Mouse (Mus musculus) splenic B cell, adult 2 months (primary cell): ENCODE measurements around the gene Astn2.

Experiments used
- DNase-seq: peaks from one replicate; pipeline ENCODE4 v3.0.0-alpha.2; 2011; ENCODE audit warnings: low read depth, low spot score
- H3K27me3 ChIP-seq: 2 replicates; pipeline ENCODE4 v1.6.1; 2012; ENCODE audit warnings: mild to moderate bottlenecking, low read length, moderate library complexity, mixed read lengths; ENCODE audit not compliant: control insufficient read depth, poor library complexity, insufficient read depth, severe bottlenecking
- H3K36me3 ChIP-seq: 2 replicates; pipeline ENCODE4 v1.6.1; 2012; ENCODE audit warnings: mild to moderate bottlenecking, low read length, moderate library complexity, mixed read lengths; ENCODE audit not compliant: control insufficient read depth, poor library complexity, insufficient read depth, severe bottlenecking

Astn2 gene

DNA sequence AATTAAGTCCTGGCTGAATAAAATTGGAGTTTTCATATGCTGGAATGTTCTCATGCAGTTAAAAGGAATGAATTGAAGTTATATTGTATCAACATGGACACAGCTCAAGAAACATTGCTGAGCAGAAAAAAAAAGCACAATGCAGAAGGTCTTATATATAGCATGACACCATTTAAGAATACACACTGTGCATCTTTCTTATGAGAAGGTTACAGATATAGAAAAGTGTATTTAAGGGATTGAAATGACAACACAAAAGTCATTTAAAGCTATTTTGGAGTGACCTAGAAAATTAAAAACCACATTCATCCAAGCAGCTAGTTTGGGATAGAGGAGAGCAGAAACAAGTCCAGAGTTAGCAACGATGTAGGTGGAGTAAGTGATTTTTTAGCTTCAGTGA lies 571.4 kb downstream of the Astn2 start:
- no peak for DNase-seq
- Histone ChIP-seq H3K36me3 (no peaks in the 10 kb centered on the region), H3K27me3 (no peaks in the 10 kb centered on the region)

DNA sequence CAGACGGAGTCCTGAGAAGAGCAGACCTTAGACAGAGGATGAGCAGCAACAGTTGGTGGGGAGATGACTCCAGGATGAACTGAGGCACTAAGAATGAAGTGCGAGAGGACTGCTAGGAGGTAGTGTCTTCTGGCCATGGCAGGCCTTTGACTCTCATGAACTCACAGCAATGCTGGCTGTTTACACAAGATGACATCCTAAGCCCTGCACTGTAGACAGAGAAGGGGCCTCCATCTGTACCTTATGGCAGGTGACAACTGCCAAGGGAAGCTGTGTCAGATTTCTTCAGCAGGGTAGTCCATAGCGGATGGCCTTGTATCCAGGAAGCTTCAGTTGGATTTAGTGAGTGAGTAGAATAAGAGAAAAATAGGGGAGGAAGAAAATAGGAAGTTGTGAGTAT lies 572.5 kb downstream of the Astn2 start:
- Histone ChIP-seq H3K36me3 (no peaks in the 10 kb centered on the region), H3K27me3 (no peaks in the 10 kb centered on the region)
- no peak for DNase-seq

DNA sequence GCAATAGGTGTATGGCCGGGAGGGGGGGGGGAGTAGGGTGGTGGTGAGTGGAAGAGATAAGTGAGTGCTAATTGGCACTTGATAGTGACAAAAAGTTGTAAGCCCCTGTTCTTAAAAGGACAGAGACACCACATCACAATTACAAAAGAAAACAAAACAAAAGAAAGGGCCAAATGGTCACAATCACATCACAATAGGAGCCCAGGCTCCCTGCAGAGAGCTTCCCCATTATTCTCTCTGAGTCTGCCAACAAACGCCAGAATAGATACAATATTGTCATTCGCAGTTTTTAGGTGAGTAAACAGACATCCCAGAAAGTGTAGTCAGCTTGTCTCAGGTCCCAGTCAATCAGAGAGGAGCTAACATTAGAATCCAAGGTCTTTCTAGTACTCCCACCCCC lies 573.9 kb downstream of the Astn2 start:
- H3K36me3 ChIP-seq = no peaks in the 10 kb centered on the region
- no peaks in the 10 kb centered on the region for H3K27me3 ChIP-seq
- no peak for DNase-seq

DNA sequence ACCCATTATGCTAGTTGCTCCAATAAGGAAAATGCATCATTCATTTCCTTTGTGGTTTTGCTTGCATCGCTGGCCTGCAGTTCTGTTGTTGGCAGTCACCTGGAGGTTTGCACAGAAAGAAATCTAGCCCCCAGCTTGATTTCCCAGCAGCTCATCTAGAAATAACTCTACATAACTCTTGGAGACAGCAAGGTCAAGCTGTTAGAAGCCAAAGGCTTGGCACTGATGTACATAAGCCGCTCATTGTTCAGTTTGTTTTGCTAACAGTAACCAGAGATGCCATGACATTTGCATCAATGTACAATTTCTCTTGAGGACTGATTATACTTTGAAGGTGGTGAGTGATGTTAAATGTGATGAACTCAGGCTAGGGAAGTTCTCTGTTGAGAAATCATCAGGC lies 583.3 kb downstream of the Astn2 start:
- DNase-seq = no peak
- Histone ChIP-seq H3K36me3 (no peaks in the 10 kb centered on the region), H3K27me3 (no peaks in the 10 kb centered on the region)

DNA sequence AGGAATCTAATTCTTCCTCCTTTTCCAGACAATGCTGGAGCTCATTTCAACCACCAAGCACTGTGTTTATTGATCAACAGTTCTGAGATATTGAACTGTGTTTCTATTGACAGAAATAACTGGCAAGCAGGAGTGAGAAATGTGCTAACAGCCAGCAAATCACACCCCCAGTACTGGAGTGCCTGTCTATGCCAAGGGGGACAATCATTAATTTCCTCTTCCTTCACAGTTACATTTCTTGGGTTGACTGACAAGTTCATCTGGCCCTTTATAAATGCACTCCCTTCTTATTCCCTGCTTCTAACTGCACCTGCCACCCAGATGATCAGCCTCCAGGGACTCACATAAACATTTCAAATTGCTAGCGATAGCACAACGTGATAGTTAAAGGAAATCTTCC lies 584.2 kb downstream of the Astn2 start:
- no peak for DNase-seq

DNA sequence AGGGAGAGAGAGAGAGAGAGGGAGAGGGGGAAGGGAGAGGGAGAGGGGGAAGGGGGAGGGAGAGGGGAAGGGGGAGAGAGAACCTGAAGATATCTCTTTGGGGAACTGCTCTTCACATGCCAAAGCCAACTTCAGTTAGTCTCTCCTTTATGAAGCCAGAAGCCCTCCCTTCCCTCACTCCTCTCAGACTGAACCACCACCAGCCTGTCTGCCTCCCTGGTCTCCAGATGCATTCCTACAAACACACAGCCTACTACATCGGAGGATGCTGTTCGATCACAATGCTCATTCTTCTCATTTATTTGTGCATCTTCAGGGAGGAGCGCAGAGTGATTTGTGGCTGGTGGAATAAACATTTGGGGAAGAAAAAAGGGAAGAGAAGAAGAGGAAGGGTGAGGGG lies 584.6 kb downstream of the Astn2 start:
- Histone ChIP-seq H3K27me3 (no peaks in the 10 kb centered on the region), H3K36me3 (no peaks in the 10 kb centered on the region)
- no peak for DNase-seq

More for the DNA sequence above, 584.2 kb downstream of the Astn2 start:
- Histone ChIP-seq H3K27me3 (no peaks in the 10 kb centered on the region), H3K36me3 (no peaks in the 10 kb centered on the region)

DNA sequence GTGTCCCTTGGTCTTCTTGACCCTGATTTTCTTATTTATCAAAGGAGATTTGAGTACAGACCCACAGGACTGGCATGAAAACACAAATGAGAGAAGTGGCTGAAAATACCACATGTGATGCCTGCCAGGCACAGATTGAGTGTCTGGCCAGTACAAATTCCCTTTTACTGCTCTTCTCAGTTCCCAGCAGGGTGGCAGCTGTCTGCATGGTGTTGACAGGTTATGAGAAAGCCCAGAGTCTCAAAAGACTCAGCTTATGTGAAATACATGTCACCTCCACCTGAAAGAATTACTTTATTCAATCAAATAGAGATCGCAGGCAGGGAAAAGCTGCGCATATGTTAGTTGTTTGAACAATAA lies 590.3 kb downstream of the Astn2 start:
- DNase-seq = no peak
- Histone ChIP-seq H3K27me3 (no peaks in the 10 kb centered on the region), H3K36me3 (no peaks in the 10 kb centered on the region)

DNA sequence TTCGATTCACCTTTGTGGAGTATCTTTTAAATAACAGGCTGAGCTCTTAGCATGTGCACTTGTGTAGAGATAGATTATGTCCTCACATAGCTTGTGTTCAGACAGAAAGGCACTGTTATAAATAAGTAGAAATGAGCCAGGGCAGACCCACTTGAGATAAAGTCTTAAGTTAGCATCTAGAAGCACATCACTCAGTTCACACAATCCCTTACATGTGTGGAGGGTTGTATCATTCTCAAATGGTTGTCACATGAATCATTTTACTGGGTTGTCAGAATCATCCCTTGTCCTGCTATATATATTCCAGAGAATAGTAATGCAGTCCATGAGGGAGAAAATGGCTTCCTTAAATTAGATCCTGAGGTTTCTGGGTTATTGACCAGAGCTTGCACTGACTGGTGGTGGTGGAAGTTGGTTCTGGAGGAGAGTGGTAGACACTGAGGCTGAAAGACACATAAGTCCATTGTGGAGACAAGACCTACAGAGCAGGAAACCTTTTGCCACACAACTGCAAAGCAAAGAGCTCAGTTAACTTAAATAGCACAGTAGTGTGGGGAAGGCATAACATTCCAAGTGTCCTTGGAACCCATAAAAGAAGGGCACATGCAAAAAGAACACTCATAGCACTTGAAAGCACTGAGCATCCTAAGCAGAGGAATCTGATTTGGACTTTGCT lies 590.8 kb downstream of the Astn2 start:
- Histone ChIP-seq H3K36me3 (no peaks in the 10 kb centered on the region), H3K27me3 (no peaks in the 10 kb centered on the region)
- no peak for DNase-seq

DNA sequence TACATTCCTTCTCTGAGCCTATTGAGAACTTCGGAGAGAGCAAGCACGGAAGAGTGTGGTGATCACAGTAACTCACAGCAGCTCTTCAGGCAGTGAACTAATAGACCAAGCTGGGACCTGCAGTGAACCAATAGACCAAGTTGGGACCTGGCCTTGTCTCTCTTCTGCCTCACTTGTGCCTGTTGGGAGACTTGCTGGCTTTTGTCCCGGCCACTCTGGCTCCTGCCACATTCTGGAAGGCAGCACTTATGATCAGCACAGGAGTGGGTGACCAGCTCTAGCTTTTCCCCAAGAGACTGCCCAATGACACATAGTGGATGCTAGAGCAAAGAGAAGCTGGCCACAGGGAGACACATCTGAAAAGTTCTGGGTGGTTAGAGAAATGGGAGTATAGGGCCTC lies 597.1 kb downstream of the Astn2 start:
- Histone ChIP-seq H3K36me3 (no peaks in the 10 kb centered on the region), H3K27me3 (no peaks in the 10 kb centered on the region)
- no peak for DNase-seq

DNA sequence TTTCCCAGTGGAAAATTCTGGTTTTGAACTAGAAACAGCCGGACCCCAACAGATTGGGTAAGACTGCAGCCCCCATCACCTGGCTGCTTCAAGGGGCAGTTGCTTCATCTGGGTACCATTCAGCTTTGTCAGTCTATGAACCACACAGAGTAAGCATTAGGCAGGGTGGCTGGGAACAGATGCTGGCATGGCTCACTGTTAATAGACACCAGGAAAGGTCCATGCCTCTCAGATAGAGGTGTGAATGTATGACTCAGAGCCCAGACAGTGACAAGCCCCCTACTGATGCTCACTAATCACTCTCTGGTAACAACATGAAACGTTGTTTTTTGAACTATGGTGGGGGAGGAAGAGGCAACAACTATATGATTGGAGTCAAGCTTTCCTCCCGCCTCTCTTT lies 603.2 kb downstream of the Astn2 start:
- Histone ChIP-seq H3K36me3 (no peaks in the 10 kb centered on the region), H3K27me3 (no peaks in the 10 kb centered on the region)
- no peak for DNase-seq

DNA sequence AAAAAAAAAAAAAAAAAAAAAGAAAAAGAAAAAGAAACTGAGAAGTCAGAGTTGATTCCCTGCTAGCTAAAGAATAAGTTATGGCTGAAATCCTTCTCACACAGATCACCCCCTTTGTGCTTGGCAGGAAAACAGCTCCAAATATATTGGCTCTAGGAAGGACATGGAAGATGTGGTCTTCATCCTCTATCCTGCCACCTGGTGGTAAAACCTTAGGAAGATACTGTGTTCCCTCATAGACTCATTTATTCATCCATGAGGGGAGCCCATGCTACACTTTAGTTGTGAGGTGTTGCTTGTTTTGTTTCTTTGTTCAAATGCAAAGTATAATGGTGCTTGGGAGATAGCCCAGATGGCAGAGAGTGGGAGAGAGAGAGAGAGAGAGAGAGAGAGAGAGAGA lies 613.4 kb downstream of the Astn2 start:
- no peaks in the 10 kb centered on the region for H3K36me3 ChIP-seq
- DNase-seq = no peak
- no peaks in the 10 kb centered on the region for H3K27me3 ChIP-seq

DNA sequence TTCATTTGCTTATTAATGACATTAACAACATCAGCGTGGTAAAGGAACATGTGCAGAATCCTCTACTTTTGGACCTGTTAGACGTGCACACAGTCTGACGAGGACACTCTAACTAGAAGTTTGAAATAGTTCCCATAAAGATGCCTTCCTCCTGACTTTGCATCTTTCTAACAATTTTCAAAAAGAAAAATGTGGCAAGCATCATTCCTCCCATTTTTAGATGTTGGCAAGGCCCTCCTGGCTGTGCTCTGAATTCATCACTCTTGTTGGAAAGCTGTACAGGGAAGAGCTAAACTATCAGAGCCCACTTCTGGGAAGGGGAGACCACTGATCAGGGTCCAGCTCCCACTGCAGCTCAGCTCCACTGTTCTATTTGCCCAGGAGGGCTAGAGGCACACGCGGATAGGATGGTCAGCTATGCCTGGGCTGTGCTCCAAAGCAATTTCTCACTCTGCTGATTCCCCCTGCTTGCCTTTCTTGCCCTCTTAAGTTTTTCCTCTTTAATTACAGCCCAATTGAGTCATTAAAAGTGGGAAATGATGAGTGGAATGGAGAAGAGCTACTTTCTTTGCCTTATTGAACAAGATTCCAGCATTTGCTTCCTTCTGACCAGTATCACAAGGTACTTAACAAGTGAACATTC lies 630.9 kb downstream of the Astn2 start:
- Histone ChIP-seq H3K27me3 (no peaks in the 10 kb centered on the region), H3K36me3 (no peaks in the 10 kb centered on the region)
- DNase-seq = no peak

DNA sequence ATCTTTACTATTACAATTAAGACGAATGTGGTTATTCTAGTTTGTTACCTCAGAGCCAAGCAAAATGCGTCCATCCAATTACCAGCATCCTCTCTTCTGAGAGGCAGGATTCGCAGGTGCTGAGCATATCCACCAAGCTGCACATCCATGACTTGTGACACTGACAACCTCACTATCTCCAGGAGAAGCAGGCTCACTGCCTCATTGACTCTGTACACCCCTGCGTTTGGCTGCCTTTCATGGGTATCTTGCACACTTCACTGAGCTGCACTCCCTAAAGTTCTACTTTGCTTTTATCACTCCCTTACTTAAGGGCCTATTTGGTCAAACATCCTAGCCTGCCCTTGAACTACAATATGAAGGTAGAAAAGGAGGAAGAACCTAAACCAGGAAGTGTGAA lies 633.5 kb downstream of the Astn2 start:
- Histone ChIP-seq H3K36me3 (no peaks in the 10 kb centered on the region), H3K27me3 (no peaks in the 10 kb centered on the region)
- DNase-seq = no peak

DNA sequence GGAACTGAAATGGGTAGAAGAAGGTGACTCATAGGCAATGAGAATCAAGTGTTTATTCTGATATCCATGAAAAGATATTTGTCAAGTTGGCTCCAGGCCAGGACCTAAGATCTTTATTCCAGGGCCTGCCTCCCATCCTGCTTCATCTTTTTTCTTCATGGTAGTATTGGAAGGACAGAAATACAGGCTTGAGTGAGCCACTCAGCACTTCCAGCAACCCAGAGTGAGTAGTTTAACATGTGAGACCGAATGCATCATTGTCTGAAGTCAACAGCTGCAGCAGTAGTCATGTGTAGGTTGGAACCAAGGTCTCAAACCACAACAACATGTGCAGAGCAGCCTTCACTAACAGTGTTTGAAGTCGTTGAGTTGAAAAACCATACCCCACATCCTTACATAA lies 636.5 kb downstream of the Astn2 start:
- Histone ChIP-seq H3K27me3 (no peaks in the 10 kb centered on the region), H3K36me3 (no peaks in the 10 kb centered on the region)
- DNase-seq = no peak

DNA sequence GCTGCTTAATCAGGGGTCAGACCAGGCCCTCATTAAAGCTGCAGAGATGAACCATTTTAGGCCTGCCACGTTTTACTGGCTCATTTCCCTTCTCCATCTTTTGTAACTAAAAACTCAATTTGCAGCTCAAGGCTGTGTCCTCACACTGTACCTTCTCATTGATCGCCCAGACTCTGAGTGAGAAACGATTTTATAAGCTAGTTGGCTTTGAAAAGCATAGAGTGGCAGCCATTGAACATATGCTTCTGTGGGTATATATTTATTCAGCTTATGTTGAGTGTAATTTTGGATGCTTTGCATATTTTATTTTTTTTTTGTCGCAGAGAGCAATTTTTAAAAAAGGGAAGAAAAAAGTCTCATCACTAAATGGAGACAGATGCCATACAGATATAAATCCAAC lies 637.0 kb downstream of the Astn2 start:
- no peak for DNase-seq
- Histone ChIP-seq H3K36me3 (no peaks in the 10 kb centered on the region), H3K27me3 (no peaks in the 10 kb centered on the region)

DNA sequence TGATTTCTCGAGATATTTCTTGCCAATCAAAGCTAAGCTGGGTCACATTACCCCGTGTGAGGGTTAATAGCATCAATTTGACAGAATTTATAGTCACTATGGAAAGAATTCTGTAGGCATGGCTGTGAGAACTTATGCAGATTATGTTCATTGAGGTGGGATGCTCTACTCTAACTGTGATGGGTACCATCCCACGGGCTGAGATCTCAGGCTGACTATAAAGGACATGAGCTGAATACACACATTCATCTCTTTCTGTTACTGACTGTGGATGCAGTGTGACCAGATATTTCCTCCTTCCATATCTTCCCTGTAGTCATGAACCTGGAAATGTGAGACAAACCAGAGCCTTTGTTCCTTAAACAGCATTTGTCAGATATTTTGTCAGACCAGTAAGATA lies 639.1 kb downstream of the Astn2 start:
- no peak for DNase-seq
- Histone ChIP-seq H3K27me3 (no peaks in the 10 kb centered on the region), H3K36me3 (no peaks in the 10 kb centered on the region)
